Mouse (Mus musculus) small intestine, adult 2 months (tissue): ENCODE data around the gene Hcfc1.

Experiments used
- CTCF ChIP-seq: fragments of 200-500 bp; IDR thresholded peaks from 2 replicates; pipeline ENCODE4 v1.5.1; 2012; ENCODE audit warnings: low read depth, mild to moderate bottlenecking, control low read depth, inconsistent platforms, low read length, moderate library complexity, mixed read lengths; ENCODE audit not compliant: insufficient replicate concordance, insufficient read length; ENCODE audit errors: extremely low read depth
- POLR2A ChIP-seq: fragments of 200-500 bp; IDR thresholded peaks from 2 replicates; pipeline ENCODE4 v1.6.1; 2012; ENCODE audit warnings: low read depth, mild to moderate bottlenecking, control low read depth, inconsistent platforms, low read length, moderate library complexity

DNA sequence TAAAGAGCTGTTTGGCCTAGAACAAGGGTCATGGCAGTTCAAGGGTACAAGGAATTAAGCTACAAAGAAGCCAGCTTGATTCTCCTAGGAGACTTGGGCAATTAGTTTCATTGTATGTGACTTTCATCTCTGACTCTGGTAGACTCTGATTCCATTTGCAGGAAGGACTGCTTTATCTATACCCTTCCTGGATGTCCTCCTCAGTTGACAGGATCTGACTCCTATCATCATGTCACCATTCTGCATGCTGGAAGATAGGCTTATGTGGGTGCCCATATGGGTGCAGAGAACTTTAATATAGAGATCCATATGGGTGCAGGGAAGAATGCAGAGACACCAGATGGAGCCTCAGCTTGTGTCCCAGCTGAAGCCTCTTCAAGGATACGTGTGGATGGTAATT, 3.0 kb upstream of the Hcfc1 start:
- TF ChIP-seq CTCF (no peak), POLR2A (no peak)
